Mouse (Mus musculus) C2C12 (cell line): Measurements from ENCODE around the gene Snrnp35.

Source experiments
- CEBPB ChIP-seq: IDR thresholded peaks from one replicate; pipeline ENCODE4 v1.6.1; 2011; ENCODE audit warnings: low read depth, mild to moderate bottlenecking, control low read depth, moderate library complexity
- CTCF ChIP-seq: IDR thresholded peaks from one replicate; pipeline ENCODE4 v1.5.1; 2011; ENCODE audit not compliant: control insufficient read depth, insufficient read depth, insufficient read length
- MAX ChIP-seq: IDR thresholded peaks from one replicate; pipeline ENCODE4 v1.6.1; 2011; ENCODE audit warnings: mild to moderate bottlenecking, control low read depth
- MYOD1 ChIP-seq: IDR thresholded peaks from one replicate; pipeline ENCODE4 v1.6.1; 2011; ENCODE audit warnings: low read depth; ENCODE audit not compliant: control insufficient read depth, insufficient read length
- USF1 ChIP-seq: IDR thresholded peaks from one replicate; pipeline ENCODE4 v1.6.1; 2011; ENCODE audit warnings: low read depth, mild to moderate bottlenecking, control low read depth, moderate library complexity

DNA sequence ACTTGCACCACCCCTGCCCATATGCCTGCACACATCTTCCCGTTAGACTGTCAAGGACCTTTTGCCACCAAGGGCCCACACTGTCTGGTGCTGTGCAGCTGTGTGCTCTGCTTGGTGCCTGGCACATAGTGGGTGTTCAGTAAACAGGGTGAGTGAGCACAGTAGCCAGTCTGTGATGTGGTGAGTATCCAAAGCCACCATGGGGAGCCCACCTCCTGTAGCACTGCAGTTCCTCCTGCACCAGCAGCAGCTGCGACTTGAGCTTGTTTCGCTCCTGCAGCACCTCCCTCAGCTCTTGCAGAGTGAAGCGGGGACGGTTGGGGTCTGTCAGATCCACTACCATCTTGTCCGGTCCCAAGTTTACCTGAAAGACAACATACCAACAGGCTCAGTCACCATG is 13.4 kb upstream of the Snrnp35 start:
- no peak for TF ChIP-seq USF1
- no peak for TF ChIP-seq CTCF
- TF ChIP-seq MAX: no peak
- TF ChIP-seq CEBPB: no peak
- TF ChIP-seq MYOD1: no peak
